Mouse (Mus musculus): ENCODE data around the gene Alkbh3. TPM values are rescaled to one million over a fixed set of nuclear protein-coding genes. Genes with fewer than 3 reads are reported as not detected.

Gene Alkbh3
- polyA plus RNA-seq, 1 experiment from 2014 or later: 47.8 TPM

DNA sequence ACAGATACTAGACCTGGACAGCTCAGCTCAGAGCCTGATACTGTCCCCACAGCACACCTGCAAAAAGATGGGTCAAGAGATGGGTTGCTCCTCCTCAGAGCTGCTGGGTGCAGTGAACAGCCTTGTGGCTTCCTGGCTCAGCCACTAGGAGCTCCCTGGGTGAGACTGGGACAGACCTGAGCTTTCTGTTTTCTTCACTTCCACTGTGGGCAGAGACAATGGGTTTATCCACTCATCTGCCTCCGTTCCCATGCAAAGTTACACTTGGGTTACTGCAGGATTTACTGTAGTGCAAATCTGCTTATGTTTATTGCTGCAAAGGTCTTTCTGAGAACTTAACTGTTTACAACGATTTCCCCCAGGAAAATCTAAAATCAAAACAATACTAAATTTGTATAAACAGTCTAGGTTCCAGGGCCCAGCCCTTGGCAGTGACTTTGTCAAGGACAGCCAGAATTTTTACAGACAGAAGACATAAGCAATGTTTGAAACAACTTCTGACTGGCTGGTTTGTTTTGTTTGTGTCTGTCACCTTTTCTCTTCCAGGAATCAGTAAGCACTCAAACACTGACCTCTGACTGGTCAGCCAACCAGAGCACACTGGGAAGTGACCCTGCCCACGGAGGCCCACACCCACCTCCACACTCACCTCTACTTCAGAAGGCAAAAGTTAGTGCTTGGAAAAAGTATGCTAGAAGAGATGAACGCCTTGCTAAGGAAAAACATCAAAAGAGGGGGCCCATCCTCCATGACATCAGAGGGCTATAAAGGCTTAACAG lies 28.0 kb downstream of the Alkbh3 start:
- peaks cover 76% of the 10 kb centered on the region for H3K36me3 ChIP-seq
- no peaks in the 10 kb centered on the region for H3K9me3 ChIP-seq (replicated peaks)
- no peak overlapping the region for H3K4me3 ChIP-seq
- no peak overlapping the region for H3K27ac ChIP-seq (replicated peaks)
- 89% methylated on average over 4 of the region's 4 CpGs for WGBS
- peaks cover under 1% of the 10 kb centered on the region for H3K4me1 ChIP-seq
- H3K27me3 ChIP-seq (ENCODE audit: low read depth, poor library complexity, severe bottlenecking): peaks cover 5% of the 10 kb centered on the region; the same call in 1 of the 2 replicates
- no peak for DNase-seq (ENCODE audit: low spot score)

DNA sequence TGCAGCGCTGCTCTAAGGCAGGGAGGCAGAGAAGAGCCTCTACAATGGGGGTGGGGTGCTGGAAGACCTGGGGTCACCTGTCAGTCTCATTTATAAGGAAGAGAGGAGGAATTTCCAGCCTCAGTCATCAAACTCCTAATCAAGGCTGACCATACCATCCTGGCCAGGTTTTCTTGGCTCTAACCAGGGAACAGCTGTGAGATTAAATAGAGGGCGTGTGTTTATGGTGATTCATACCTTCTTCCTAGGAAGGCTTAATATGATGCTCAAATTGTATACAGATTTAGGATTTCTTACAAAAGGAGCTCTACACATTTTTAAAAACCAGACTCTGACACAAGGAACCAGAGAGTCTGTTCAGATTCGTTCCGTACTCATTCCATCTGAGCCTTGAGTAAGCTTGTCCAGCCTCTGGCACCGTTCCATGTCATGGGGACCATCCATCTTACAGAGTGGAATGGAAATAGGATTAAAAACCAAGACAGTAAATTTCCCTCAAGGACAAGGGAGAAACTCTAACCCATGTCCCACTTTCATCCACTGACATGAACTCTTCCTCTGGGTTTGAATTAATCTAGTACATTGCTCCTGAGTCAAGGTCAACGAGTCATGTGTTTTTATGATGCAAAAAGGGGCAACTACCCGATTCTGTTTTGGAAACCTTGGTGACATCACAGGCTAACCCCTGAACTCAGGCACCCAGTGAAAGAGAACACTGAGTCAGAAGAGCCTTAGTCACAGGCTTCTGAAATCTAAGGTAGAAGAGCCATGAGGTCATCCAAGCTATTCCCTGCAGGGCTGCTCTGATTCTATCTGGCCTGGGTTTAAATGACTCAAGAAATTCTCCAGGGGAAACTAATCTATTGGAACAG lies 31.1 kb downstream of the Alkbh3 start:
- DNase-seq (ENCODE audit: low spot score): no peak
- peaks cover 55% of the 10 kb centered on the region for H3K36me3 ChIP-seq
- WGBS: 92% methylated on average over 7 of the region's 7 CpGs

DNA sequence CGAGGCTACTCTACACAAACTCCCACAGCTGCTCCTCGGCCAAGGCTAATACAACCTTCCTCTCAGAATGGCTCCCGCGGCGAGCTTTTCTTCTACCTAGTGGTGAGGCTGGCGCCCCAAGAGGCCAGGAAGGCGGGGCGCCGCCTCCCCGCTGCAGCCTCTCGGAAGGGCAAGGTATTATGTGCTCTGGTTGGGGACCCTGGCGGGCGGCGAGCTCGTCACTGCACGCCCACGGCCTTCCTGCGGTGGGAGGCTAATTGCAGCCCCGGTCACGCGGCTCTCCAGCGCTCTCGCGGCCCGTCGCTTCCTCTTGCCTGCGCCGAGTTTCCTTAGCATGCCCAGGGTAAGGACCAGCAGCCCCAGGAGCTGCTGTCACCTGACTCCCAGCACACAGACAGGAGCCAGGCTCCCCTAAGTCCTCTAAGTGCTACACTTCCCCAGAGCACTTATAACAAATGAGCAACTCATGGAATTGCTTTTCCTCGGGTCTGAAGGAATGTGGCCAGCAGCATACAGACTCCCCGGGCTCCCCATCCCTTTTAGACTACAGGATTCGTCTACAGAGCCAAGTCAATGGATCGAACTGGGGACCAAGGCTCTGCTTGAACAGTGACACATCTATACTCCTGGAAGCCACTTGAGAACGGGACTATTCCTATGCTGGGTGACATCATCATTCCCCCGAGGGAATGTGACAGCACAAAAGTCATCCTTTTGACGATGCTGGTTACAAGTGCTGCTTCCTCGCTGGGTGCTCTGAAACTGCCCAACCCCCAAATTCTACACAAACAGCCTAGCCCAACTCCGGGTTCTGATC lies 34.0 kb downstream of the Alkbh3 start:
- H3K4me3 ChIP-seq: peak overlapping the region; percentile 61
- WGBS: 3% methylated on average over 37 of the region's 37 CpGs
- H3K27ac ChIP-seq (replicated peaks): peak overlapping the region; percentile 82
- H3K4me1 ChIP-seq: peaks cover 29% of the 10 kb centered on the region
- peaks cover 27% of the 10 kb centered on the region for H3K36me3 ChIP-seq
- H3K27me3 ChIP-seq (ENCODE audit: low read depth, poor library complexity, severe bottlenecking): peaks cover 23% of the 10 kb centered on the region
- H3K9me3 ChIP-seq (replicated peaks): no peaks in the 10 kb centered on the region
- DNase-seq (ENCODE audit: low spot score): peak; percentile 65

More for the DNA sequence above, 31.1 kb downstream of the Alkbh3 start:
- H3K27ac ChIP-seq (replicated peaks): no peak overlapping the region
- no peak overlapping the region for H3K4me3 ChIP-seq
- H3K27me3 ChIP-seq (ENCODE audit: low read depth, poor library complexity, severe bottlenecking): peaks cover 11% of the 10 kb centered on the region; the same call in 1 of the 2 replicates
- H3K9me3 ChIP-seq (replicated peaks): no peaks in the 10 kb centered on the region
- H3K4me1 ChIP-seq: peaks cover 29% of the 10 kb centered on the region

DNA sequence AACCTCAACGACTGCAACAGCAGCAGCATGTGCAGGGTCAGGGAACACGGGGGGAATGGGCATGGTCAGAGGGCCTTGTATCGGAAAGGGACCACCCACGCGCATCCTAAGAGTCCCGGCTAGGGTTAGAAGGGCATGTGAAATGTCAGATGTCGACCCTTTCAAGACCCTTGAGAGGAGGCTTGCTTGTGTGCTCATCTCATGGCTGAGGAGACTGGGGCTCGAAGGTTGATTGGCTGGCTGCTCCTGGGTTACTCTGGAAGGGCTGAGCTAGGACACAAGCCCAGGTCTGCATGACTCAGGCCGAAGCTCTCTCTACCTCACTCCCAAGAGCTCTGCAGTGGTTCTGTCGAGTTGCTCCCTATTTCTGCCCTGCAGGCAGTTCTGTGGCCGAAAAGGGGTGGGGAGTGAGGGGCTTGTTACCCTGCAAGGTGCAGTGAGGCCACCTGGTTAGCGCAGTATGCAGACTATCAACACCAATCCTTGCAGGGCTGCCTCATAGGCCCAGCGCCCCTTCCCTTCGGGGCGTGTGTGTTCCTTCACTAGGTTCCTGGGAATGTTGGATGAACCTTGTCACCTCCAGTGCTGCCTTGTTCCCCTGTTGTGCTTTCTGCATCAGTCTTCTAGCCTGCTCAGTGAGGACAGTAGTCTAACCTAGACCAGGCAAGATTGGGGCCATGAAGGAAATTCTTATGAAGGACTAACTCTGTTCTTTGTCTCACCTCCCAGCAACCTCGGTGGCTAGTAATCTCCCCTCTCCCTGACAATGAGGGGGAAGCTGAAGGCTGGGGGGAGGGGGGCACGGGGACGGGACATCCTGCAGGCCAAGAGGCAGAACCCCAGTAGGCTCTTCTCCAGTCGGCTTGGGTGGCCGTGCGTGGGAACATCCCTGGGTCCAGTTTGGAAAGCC lies 34.8 kb downstream of the Alkbh3 start:
- WGBS: 16% methylated on average over 21 of the region's 21 CpGs
- H3K27me3 ChIP-seq (ENCODE audit: low read depth, poor library complexity, severe bottlenecking): peaks cover 23% of the 10 kb centered on the region
- peaks cover 18% of the 10 kb centered on the region for H3K36me3 ChIP-seq
- peak overlapping the region; percentile 82 for H3K27ac ChIP-seq (replicated peaks)
- peak; percentile 52 for DNase-seq (ENCODE audit: low spot score)
- peak overlapping the region; percentile 61 for H3K4me3 ChIP-seq
- H3K9me3 ChIP-seq (replicated peaks): no peaks in the 10 kb centered on the region
- peaks cover 29% of the 10 kb centered on the region for H3K4me1 ChIP-seq

DNA sequence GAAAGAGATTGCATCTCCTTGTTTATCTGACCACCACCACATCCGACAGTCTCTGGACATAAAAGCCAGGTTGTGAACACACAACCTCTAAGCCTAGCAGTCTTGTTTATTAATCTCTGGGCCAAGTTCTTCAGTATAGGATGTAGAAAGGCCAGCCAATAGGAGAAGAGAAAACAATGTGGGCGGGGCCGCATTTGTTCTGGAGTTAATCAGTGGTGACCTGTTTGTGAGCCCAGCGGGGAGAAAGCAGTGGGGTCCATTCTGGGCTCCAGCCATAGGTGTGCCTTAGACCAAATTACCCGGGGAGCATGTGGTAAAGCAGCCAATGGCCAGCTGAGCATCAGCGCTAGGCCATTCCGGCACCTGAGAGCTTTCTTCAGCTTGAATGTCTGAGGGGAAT lies 35.6 kb downstream of the Alkbh3 start:
- peaks cover 23% of the 10 kb centered on the region for H3K27me3 ChIP-seq (ENCODE audit: low read depth, poor library complexity, severe bottlenecking)
- no peak overlapping the region for H3K4me3 ChIP-seq
- peak; percentile 24 for DNase-seq (ENCODE audit: low spot score)
- 47% methylated on average over 7 of the region's 7 CpGs for WGBS
- H3K9me3 ChIP-seq (replicated peaks): no peaks in the 10 kb centered on the region
- H3K4me1 ChIP-seq: peaks cover 29% of the 10 kb centered on the region
- 0 out of 2 replicates have a peak overlapping the region, but pooled peaks have one; percentile 23 for H3K27ac ChIP-seq (replicated peaks)
- H3K36me3 ChIP-seq: peaks cover 11% of the 10 kb centered on the region

DNA sequence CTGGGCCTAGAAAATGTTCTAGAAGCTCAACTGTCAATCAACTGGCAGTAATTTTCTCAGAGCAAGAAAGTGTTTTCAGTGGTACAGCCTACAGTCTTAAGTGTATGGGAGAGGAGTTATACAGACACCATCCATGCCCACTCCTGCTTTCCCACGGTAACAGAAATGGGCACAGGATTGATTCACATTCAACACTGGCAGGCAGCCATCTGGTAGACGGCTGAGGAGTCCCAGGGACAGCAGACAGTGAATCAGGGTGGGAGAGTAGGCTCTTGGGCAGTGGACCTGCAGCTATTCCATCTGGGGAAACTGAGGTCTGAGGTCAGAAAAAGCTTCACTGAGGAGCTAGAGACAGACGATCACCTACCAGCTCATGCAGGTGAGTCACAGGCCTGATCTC lies 39.0 kb downstream of the Alkbh3 start:
- Histone ChIP-seq H3K9me3 (replicated peaks) (no peaks in the 10 kb centered on the region), H3K4me1 (peaks cover 18% of the 10 kb centered on the region), H3K27me3 (ENCODE audit: low read depth, poor library complexity, severe bottlenecking) (peaks cover 12% of the 10 kb centered on the region; the same call in 1 of the 2 replicates), H3K4me3 (no peak overlapping the region), H3K36me3 (no peaks in the 10 kb centered on the region), H3K27ac (replicated peaks) (no peak overlapping the region)
- 80% methylated on average over 3 of the region's 3 CpGs for WGBS
- DNase-seq (ENCODE audit: low spot score): no peak

DNA sequence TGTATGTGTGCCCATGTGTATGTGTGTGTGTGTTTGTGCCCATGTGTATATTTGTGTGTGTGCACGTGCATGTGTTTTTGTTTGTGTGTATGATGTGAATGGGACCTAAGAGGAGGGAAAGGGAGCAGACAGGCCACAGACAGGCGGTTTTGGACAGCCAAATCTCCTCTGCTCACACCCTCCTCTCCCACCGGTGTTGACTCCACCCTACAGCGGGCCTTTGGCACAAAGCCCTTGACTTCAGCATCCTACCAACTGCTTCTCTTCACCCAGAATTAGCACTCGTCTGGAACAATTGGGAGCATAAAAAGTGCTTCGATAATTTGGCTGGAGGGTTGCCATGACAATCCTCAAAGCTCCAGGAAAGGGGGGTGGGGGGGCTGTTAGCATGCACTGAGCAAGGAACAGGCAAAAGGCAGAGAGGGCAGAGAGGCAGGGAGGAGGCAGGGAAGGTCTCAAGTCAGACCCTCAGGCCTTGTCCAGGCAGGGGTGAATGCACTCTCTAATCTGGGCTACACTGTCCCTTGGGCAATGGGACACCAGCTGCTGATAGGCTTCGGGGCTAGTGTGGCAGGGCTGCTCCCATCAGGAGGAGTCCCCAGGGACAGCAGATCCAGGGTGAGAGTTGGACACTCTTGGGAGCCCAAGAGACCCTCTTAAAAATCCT lies 46.0 kb downstream of the Alkbh3 start:
- H3K27ac ChIP-seq (replicated peaks): no peak overlapping the region
- H3K4me1 ChIP-seq: peaks cover 9% of the 10 kb centered on the region
- H3K27me3 ChIP-seq (ENCODE audit: low read depth, poor library complexity, severe bottlenecking): 0 out of 2 replicates have a peak, but pooled peaks cover under 1% of the 10 kb centered on the region
- no peaks in the 10 kb centered on the region for H3K9me3 ChIP-seq (replicated peaks)
- no peak for DNase-seq (ENCODE audit: low spot score)
- 65% methylated on average over 7 of the region's 7 CpGs for WGBS
- H3K4me3 ChIP-seq: no peak overlapping the region
- H3K36me3 ChIP-seq: no peaks in the 10 kb centered on the region

DNA sequence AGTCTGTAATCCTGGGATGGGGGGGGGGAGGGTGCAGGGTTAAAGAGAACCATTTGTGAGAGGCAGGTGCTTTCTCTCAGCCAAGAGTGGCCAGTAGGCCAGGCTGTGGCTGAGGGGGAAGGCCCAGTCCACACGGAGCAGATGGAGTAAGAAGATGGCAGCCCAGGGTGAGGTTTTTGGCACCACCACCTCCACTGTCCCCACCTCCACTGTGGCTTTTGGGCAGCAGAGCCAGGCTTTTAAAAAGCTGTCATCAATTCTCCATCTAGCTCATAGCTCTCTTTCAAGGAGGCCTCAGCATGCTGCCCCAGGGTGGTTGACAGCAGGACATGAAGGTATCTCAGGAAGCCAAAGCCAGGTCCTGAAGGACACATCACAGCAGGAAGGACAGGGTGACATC lies 46.8 kb downstream of the Alkbh3 start:
- DNase-seq (ENCODE audit: low spot score): no peak
- peaks cover 9% of the 10 kb centered on the region for H3K4me1 ChIP-seq
- no peak overlapping the region for H3K27ac ChIP-seq (replicated peaks)
- WGBS: 94% methylated on average over 1 of the region's 1 CpGs
- peaks cover 9% of the 10 kb centered on the region for H3K27me3 ChIP-seq (ENCODE audit: low read depth, poor library complexity, severe bottlenecking)
- H3K9me3 ChIP-seq (replicated peaks): no peaks in the 10 kb centered on the region
- no peaks in the 10 kb centered on the region for H3K36me3 ChIP-seq
- H3K4me3 ChIP-seq: no peak overlapping the region

DNA sequence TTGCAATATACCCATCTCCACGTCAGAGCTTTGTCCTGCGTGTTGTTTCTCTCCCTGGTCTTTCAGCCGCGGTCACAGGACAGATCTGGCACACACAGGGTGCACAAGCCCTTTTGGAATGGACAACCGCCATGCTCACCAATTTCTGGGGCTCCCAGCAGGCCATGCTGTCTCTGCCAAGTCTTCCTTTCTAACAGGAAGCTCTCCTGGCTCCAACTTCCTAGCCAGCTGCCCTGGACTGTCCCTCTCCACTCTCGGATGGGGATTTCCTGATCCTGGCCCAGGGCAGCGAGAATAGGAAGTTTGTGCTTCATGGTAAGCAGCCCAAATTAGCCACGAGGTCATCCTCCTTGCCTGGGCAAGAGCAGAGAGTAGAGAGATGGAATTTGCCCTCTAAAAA lies 48.9 kb downstream of the Alkbh3 start:
- H3K4me1 ChIP-seq: peaks cover 18% of the 10 kb centered on the region
- no peaks in the 10 kb centered on the region for H3K9me3 ChIP-seq (replicated peaks)
- no peak overlapping the region for H3K27ac ChIP-seq (replicated peaks)
- H3K36me3 ChIP-seq: no peaks in the 10 kb centered on the region
- WGBS: 78% methylated on average over 8 of the region's 8 CpGs
- H3K27me3 ChIP-seq (ENCODE audit: low read depth, poor library complexity, severe bottlenecking): peaks cover 30% of the 10 kb centered on the region
- H3K4me3 ChIP-seq: no peak overlapping the region
- no peak for DNase-seq (ENCODE audit: low spot score)

DNA sequence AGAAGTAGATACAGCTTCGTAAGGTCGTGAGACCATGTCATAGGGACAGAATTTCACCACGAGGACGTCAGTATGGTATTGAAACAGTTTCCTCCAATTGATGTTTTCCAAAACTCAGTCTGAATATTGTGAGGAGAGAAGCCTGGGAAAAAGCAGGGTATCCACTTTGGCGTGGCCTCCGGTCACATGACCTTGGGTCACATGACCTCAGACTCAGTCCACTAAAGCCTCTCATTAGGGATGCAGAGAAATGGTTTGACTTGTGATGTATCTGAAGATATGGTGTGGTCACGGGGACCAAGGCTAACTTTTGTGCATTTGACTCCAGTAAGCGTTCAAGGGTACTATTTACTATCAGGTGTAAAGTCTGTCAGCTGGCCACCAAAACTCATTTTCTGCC lies 51.3 kb downstream of the Alkbh3 start:
- no peak for DNase-seq (ENCODE audit: low spot score)
- peaks cover 54% of the 10 kb centered on the region for H3K27me3 ChIP-seq (ENCODE audit: low read depth, poor library complexity, severe bottlenecking)
- H3K9me3 ChIP-seq (replicated peaks): no peaks in the 10 kb centered on the region
- no peak overlapping the region for H3K4me3 ChIP-seq
- peaks cover 33% of the 10 kb centered on the region for H3K4me1 ChIP-seq
- H3K36me3 ChIP-seq: no peaks in the 10 kb centered on the region
- no peak overlapping the region for H3K27ac ChIP-seq (replicated peaks)
- 80% methylated on average over 8 of the region's 8 CpGs for WGBS

DNA sequence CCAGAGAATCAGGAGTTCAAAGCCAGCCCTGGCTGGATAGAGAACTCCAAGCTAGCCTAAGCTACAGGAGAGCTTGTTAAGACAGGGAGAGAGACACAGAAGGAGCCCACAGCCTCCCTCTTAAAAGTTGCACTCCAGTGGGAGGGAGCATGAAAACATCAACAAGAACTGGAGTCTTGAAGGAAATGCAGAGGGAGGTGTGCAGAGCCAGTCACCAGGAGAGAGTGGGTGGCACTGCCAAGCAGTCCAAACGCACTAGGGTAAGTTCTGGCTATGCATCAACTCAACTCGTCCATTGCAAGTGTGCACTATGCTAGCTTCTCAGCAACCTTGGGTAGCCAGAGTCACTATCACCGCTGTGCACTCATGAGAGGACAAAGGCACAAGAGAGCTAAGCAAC lies 52.4 kb downstream of the Alkbh3 start:
- Histone ChIP-seq H3K27me3 (ENCODE audit: low read depth, poor library complexity, severe bottlenecking) (peaks cover 65% of the 10 kb centered on the region), H3K27ac (replicated peaks) (no peak overlapping the region), H3K9me3 (replicated peaks) (no peaks in the 10 kb centered on the region), H3K4me1 (peaks cover 31% of the 10 kb centered on the region), H3K4me3 (no peak overlapping the region), H3K36me3 (no peaks in the 10 kb centered on the region)
- no peak for DNase-seq (ENCODE audit: low spot score)
- WGBS: 65% methylated on average over 3 of the region's 3 CpGs
